Mouse (Mus musculus): ENCODE measurements around the gene Jam3.

Gene Jam3

GRCm38 (mm10) chr9:27154763-27155530 lies at the start of gene Jam3:
Gene Jam3 (minus strand): TSS chr9:27155421.
- peak; percentile 9 for DNase-seq (ENCODE audit: extremely low read depth, insufficient read length, low spot score)

GRCm38 (mm10) chr9:27204201-27204600 lies 49.0 kb upstream of the Jam3 start:
- DNase-seq (ENCODE audit: extremely low read depth, insufficient read length, low spot score), result no peak

- no peak for DNase-seq (ENCODE audit: extremely low read depth, insufficient read length, low spot score)
Measured at GRCm38 (mm10) chr9:27203134-27203533, 47.9 kb upstream of the Jam3 start.

GRCm38 (mm10) chr9:27201472-27202219 lies 46.4 kb upstream of the Jam3 start:
- DNase-seq (ENCODE audit: extremely low read depth, insufficient read length, low spot score), result no peak

- DNase-seq (ENCODE audit: extremely low read depth, insufficient read length, low spot score), result peak; percentile 6
Measured at GRCm38 (mm10) chr9:27193592-27194080, 38.4 kb upstream of the Jam3 start.

GRCm38 (mm10) chr9:27192761-27193591 lies 37.8 kb upstream of the Jam3 start:
- DNase-seq (ENCODE audit: extremely low read depth, insufficient read length, low spot score), result peak; percentile 51

- DNase-seq (ENCODE audit: extremely low read depth, insufficient read length, low spot score), result peak; percentile 90
Measured at GRCm38 (mm10) chr9:27192001-27192760, 37.0 kb upstream of the Jam3 start.

- no peak for DNase-seq (ENCODE audit: extremely low read depth, insufficient read length, low spot score)
Measured at GRCm38 (mm10) chr9:27191501-27191981, 36.3 kb upstream of the Jam3 start.

- no peak for DNase-seq (ENCODE audit: extremely low read depth, insufficient read length, low spot score)
Measured at GRCm38 (mm10) chr9:27190461-27190860, 35.2 kb upstream of the Jam3 start.

GRCm38 (mm10) chr9:27189306-27189705 lies 34.1 kb upstream of the Jam3 start:
- peak; percentile 7 for DNase-seq (ENCODE audit: extremely low read depth, insufficient read length, low spot score)

- DNase-seq (ENCODE audit: extremely low read depth, insufficient read length, low spot score), result no peak
Measured at GRCm38 (mm10) chr9:27188677-27189241, 33.5 kb upstream of the Jam3 start.

- no peak for DNase-seq (ENCODE audit: extremely low read depth, insufficient read length, low spot score)
Measured at GRCm38 (mm10) chr9:27185820-27186219, 30.6 kb upstream of the Jam3 start.

GRCm38 (mm10) chr9:27182087-27182486 lies 26.9 kb upstream of the Jam3 start:
- DNase-seq (ENCODE audit: extremely low read depth, insufficient read length, low spot score), result no peak

GRCm38 (mm10) chr9:27180492-27180891 lies 25.3 kb upstream of the Jam3 start:
- no peak for DNase-seq (ENCODE audit: extremely low read depth, insufficient read length, low spot score)

GRCm38 (mm10) chr9:27178935-27179334 lies 23.7 kb upstream of the Jam3 start:
- DNase-seq (ENCODE audit: extremely low read depth, insufficient read length, low spot score), result no peak

GRCm38 (mm10) chr9:27176154-27176553 lies 20.9 kb upstream of the Jam3 start:
- DNase-seq (ENCODE audit: extremely low read depth, insufficient read length, low spot score), result no peak

GRCm38 (mm10) chr9:27175682-27176081 lies 20.5 kb upstream of the Jam3 start:
- no peak for DNase-seq (ENCODE audit: extremely low read depth, insufficient read length, low spot score)

- no peak for DNase-seq (ENCODE audit: extremely low read depth, insufficient read length, low spot score)
Measured at GRCm38 (mm10) chr9:27175241-27175640, 20.0 kb upstream of the Jam3 start.

- DNase-seq (ENCODE audit: extremely low read depth, insufficient read length, low spot score), result no peak
Measured at GRCm38 (mm10) chr9:27174079-27174478, 18.9 kb upstream of the Jam3 start.

- DNase-seq (ENCODE audit: extremely low read depth, insufficient read length, low spot score), result no peak
Measured at GRCm38 (mm10) chr9:27173646-27174045, 18.4 kb upstream of the Jam3 start.
